Mouse (Mus musculus): ENCODE data around the gene Srrm2. TPM values are rescaled to one million over a fixed set of nuclear protein-coding genes. Genes with fewer than 3 reads are reported as not detected.

The Srrm2 gene
- 538 and 681 TPM in 2 replicates for polyA plus RNA-seq (2012; rRNA removed)

DNA sequence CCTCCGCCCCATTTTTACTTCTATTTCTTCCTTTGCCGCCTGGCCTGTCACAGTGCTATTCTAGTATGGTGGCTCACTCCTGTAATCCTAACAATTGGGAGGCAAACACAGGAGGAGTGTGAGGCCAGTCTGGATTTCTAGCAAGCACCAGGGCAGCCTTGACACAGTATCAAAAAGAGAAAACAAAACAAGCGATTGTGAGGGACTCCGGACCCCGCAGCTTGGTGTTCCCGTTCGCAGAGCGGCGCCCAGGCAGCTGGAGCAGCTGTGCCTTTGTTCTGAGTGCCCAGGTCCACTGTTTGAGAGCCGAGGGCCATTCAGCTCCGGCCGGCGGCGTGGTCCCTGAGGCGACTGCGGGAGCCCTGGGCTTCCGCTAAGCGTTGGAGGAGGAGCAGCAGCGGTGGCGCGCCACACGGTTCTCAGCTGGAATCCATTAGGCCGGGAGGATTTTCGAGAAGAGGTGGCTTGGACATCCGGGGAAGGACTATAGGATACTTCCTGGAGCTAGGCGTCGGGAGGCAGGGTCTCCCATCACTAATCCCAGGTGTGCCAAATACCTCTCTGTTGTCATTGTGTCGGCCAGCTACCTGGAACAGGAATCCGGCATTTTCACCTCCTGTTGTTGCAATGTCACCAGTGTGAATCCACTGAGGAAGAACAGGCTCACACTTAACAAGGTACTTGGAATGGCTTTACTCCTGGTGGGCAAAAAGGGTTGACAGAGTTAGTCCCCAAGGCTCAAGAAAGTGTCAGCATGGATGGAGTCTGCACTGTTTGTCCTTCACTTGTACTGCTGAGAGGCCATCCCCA is at the start of gene Srrm2:
Gene Srrm2 (plus strand): TSS at position 264 of the 810 bp plus-strand sequence.
- Histone ChIP-seq H3K4me1 (ENCODE audit: control insufficient read depth, insufficient read depth, low read length) (peaks cover 9% of the 10 kb centered on the region), H3K4me3 (replicated peaks; ENCODE audit: extremely low read depth, low read depth, low read length) (peak within 1 kb of the TSS; percentile 69)
- peak; percentile 67 for DNase-seq
- 3% methylated on average over 29 of the region's 29 CpGs for WGBS
- TF ChIP-seq POLR2A (IDR thresholded peaks at IDR 0.05; ENCODE audit: borderline replicate concordance, extremely low read depth, low read depth, low read length), result peak; percentile 60
- no peak for TF ChIP-seq CTCF (IDR thresholded peaks at IDR 0.05; ENCODE audit: insufficient read depth, low read length)

DNA sequence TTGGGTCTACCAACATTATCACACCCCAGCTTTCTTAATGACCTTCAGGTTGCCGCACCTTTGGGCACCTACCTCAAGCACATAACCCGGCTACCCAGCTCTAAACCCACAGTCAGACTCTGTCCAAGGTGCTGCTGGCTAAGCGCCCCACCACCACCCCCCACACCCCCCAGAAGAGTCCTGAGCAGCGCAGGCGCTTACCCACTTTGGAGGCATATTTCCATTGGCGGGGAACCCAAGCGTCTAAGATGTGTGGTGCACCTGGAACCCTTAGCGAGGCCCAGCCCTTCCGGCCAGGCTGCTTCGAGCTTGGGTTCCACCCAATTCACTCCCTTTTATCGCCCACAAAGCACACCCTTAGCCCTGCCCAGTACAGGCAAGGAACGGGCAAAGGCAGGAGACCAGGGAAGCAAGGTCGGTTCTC is 49.7 kb upstream of the Srrm2 start, which contains the start of gene Paqr4:
Gene Paqr4 (minus strand): TSS at position 270 of the 424 bp plus-strand sequence.
- no peak for DNase-seq
- Histone ChIP-seq H3K4me1 (ENCODE audit: control insufficient read depth, insufficient read depth, low read length) (peaks cover 14% of the 10 kb centered on the region), H3K4me3 (replicated peaks; ENCODE audit: extremely low read depth, low read depth, low read length) (peak within 1 kb of the TSS; percentile 78)
- TF ChIP-seq POLR2A (IDR thresholded peaks at IDR 0.05; ENCODE audit: borderline replicate concordance, extremely low read depth, low read depth, low read length), result no peak
- TF ChIP-seq CTCF (IDR thresholded peaks at IDR 0.05; ENCODE audit: insufficient read depth, low read length), result no peak
- 5% methylated on average over 13 of the region's 13 CpGs for WGBS

DNA sequence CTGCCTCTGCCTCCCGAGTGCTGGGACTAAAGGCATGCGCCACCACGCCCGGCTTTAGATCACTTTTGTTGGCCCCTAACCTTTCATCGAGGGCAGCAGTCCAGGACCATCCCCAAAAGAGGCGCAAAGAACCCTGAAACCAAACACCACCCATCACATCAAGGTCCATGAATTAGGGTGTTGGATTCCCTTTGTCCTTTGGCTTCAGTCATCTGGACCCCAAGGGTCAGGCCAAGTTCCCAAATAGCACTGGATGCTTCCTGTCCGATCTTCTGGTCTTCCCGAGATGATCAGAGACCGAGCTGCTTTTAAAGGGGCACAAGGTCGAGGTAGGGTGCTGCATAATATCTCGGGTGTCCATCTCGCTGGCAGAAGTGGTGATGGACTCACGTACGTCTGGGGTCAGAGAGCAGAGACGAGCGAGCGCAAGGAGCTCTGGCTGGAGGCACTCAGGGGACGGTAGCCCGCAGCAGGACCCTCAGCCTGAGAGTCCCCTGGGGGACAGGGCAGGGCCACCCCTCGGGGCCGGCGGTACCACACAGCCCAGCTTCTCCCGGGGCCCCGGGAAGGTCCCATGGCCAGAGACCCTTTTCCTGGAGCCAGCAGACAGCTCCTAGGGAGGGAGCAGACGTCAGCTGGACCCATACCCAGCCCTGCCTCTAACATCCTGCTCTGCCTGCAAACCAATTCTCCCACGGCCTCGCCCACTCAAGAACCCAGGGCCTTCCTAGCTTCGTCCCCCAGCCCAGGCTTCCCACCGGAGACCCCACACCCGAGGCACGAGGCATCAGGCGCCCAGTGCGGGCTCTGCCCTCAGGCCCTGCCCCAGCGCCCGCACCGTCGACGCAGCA is 48.7 kb upstream of the Srrm2 start:
- 47% methylated on average over 38 of the region's 38 CpGs for WGBS
- H3K4me3 ChIP-seq (replicated peaks; ENCODE audit: extremely low read depth, low read depth, low read length), result no peak overlapping the region
- DNase-seq, result no peak
- H3K4me1 ChIP-seq (ENCODE audit: control insufficient read depth, insufficient read depth, low read length), result peaks cover 14% of the 10 kb centered on the region
- TF ChIP-seq CTCF (IDR thresholded peaks at IDR 0.05; ENCODE audit: insufficient read depth, low read length) (no peak), POLR2A (IDR thresholded peaks at IDR 0.05; ENCODE audit: borderline replicate concordance, extremely low read depth, low read depth, low read length) (no peak)

DNA sequence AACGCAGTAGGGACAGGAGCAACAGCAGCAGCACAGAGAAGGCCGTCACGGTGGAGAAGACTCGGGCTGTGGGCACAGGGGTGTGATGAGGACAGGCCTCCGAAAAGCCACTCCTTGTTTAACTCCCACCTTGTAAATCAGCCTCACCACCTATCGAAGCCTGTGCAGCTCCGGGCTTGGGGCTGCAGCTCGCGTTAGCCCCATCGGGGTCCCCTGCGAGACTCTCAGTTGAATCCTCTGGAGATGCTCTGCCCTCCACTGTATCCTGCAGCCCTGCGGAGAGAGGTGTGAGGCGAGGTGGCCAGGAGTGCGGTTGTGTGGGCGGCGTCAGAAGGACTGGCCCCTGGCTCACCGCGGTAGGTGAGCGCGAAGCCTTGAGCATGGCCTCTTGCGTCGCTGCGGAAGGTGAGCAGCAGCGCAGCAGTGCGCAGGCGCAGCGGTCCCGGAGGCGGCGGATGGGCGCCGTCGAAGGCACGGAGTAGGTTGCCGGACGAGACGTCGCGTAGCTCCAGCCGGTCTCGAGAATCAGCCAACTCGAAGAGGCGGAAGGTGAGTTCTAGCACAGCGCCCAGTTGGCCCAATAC is 48.0 kb upstream of the Srrm2 start:
- H3K4me3 ChIP-seq (replicated peaks; ENCODE audit: extremely low read depth, low read depth, low read length), result no peak overlapping the region
- whole genome bisulfite sequencing, result 10% methylated on average over 44 of the region's 44 CpGs
- peaks cover 14% of the 10 kb centered on the region for H3K4me1 ChIP-seq (ENCODE audit: control insufficient read depth, insufficient read depth, low read length)
- DNase-seq, result peak; percentile 44
- TF ChIP-seq POLR2A (IDR thresholded peaks at IDR 0.05; ENCODE audit: borderline replicate concordance, extremely low read depth, low read depth, low read length), result 0 out of 2 replicates have a peak, but pooled peaks have one; percentile 15
- no peak for TF ChIP-seq CTCF (IDR thresholded peaks at IDR 0.05; ENCODE audit: insufficient read depth, low read length)

DNA sequence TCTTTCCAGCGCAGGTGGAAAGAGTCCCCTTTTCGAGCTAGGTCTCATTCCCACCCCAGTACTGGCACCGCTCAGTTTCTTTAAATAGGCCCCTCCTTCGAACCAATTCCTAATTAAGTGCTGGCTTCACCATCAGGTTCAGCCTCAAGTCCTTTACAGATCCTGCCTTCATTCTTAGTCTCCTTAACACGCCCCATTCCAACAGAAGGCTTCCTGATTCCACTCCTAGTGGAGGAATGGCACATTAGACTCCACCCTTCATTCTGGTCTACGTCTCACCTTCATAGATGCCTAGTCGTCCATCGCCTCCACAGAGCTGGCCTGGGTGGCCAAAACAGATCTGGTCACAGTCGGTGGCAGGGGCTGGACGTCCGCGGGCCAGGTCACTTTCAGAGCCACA is 47.4 kb upstream of the Srrm2 start:
- Histone ChIP-seq H3K4me1 (ENCODE audit: control insufficient read depth, insufficient read depth, low read length) (peaks cover 14% of the 10 kb centered on the region), H3K4me3 (replicated peaks; ENCODE audit: extremely low read depth, low read depth, low read length) (no peak overlapping the region)
- DNase-seq, result no peak
- WGBS, result 62% methylated on average over 12 of the region's 12 CpGs
- TF ChIP-seq CTCF (IDR thresholded peaks at IDR 0.05; ENCODE audit: insufficient read depth, low read length) (no peak), POLR2A (IDR thresholded peaks at IDR 0.05; ENCODE audit: borderline replicate concordance, extremely low read depth, low read depth, low read length) (no peak)

DNA sequence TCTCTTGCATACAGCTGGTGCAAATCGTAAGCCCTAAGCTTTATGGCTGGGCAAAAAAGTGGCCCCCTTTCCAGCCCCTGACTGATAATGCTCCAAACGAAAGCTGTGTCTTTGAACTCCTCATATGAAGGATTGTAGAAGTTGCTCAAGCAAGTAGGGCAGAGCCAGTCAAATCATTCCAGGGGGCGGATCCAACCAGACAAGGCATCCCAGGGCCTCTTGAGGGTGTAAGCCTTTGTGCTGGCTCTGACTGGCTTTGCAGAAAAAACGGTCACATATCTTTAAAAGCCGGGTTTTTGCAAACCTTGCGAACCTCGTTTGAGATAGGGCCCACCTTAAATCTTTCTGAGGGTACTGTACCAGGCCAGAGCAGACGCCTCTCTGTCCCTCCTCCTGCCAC is 46.3 kb upstream of the Srrm2 start:
- no peak for DNase-seq
- TF ChIP-seq CTCF (IDR thresholded peaks at IDR 0.05; ENCODE audit: insufficient read depth, low read length) (no peak), POLR2A (IDR thresholded peaks at IDR 0.05; ENCODE audit: borderline replicate concordance, extremely low read depth, low read depth, low read length) (no peak)
- H3K4me1 ChIP-seq (ENCODE audit: control insufficient read depth, insufficient read depth, low read length), result peaks cover 8% of the 10 kb centered on the region
- WGBS, result 57% methylated on average over 8 of the region's 8 CpGs
- H3K4me3 ChIP-seq (replicated peaks; ENCODE audit: extremely low read depth, low read depth, low read length), result no peak overlapping the region

DNA sequence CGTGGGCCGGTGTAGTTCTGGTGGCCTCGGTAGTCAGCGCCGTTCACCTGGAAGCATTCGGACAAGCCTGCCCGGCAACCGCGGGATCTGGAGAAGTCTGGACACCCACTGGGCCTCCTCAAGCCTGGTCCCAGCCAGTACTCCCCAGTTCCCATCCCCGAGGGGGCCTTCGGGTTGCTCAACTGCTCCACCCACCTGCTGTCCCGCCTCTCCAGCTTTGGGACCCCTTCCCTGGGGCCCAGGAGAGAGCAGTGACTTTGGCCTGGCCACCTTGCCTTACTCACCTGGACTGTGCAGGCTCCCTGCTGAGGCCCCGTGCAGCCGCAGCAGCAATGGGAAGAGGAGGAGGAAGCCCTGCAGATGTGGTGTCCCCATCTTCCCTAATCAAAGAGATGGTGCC is 45.7 kb upstream of the Srrm2 start:
- Histone ChIP-seq H3K4me1 (ENCODE audit: control insufficient read depth, insufficient read depth, low read length) (peaks cover 8% of the 10 kb centered on the region), H3K4me3 (replicated peaks; ENCODE audit: extremely low read depth, low read depth, low read length) (no peak overlapping the region)
- TF ChIP-seq CTCF (IDR thresholded peaks at IDR 0.05; ENCODE audit: insufficient read depth, low read length) (no peak), POLR2A (IDR thresholded peaks at IDR 0.05; ENCODE audit: borderline replicate concordance, extremely low read depth, low read depth, low read length) (no peak)
- 14% methylated on average over 14 of the region's 14 CpGs for WGBS
- no peak for DNase-seq

DNA sequence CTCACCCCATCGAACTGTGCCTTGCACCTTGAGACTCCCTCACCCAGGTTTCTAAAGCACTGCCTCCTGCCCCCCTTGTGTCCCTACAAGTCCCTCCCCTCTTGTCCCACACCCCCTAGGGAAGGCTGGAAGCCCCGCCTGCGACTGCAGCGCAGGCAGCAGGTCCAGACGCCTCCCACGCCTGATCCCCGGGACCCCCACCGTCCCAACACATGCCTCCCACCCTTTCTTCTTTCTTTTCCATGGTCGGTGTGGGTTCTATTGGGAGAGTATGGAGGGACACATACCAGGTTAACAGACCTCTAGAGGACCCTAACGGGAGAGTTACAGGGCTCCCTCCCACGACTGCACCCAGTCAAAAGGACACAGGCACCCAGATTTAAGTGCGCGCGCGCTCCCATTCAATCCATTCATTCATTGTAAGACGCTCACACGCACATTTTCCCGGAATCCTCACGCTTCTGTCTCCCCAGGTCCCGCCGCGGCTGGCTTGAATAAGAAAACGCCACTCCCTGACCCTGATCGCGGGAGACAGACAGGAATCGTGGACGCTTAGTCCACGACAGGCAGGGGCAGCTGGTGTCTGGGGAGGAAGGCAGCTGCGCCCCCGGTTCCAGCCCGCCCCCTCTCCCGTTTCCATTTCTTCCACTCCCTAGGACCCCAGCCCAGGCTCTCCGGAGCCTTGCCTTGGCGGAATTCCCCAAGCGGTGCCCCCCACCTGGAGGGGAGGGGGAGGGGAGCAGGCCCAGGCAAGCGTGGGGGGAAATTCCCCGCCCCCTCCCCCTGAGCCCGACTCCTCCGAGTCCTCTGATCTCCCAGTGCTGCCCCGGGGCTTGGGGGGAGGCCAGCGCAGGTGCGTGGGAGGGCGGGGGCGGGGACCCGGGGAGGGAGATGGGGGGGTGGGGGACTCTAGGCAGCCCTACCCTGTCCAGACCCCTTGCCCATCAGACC is 44.8 kb upstream of the Srrm2 start, which contains the start of gene Kremen2:
Gene Kremen2 (minus strand): TSS at position 533 of the 951 bp plus-strand sequence.
- 3% methylated on average over 43 of the region's 45 CpGs for WGBS
- Histone ChIP-seq H3K4me1 (ENCODE audit: control insufficient read depth, insufficient read depth, low read length) (peaks cover 12% of the 10 kb centered on the region), H3K4me3 (replicated peaks; ENCODE audit: extremely low read depth, low read depth, low read length) (no peak within 1 kb of the TSS)
- TF ChIP-seq CTCF (IDR thresholded peaks at IDR 0.05; ENCODE audit: insufficient read depth, low read length), result no peak
- no peak for TF ChIP-seq POLR2A (IDR thresholded peaks at IDR 0.05; ENCODE audit: borderline replicate concordance, extremely low read depth, low read depth, low read length)
- DNase-seq, result no peak
